Mouse (Mus musculus): ENCODE measurements at regions not wholly inside any gene's neighbourhood (a gene's known extent, or its start where the extent isn't known, plus 50 kb on each side); places are given as distances from the start of the nearest gene placed in this dataset.

DNA sequence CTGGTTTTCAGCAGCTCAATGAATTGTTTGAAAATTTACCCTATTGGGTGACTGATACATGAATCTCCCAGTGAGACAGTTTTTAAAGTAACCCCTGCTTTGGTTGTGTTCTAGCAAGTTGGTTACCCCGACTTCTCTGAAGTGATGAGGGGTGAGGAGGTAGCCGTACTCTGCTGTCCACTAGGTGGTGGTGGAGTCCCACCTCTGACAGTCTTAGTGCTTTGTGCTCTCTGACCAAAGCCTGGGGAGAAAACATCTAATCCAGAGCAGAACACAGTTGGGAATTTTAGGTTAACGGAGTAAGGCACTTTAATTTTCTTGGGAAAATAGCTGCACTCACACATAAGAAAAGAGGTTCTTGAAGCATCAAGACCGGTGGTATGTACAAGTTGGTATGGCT lies 624.1 kb downstream of the Ets1 start:
- H3K27ac ChIP-seq (ENCODE audit: low read depth), result no peak overlapping the region
- TF ChIP-seq EP300 (IDR thresholded peaks at IDR 0.05; ENCODE audit: low read depth), result no peak
- TF ChIP-seq CTCF (IDR thresholded peaks at IDR 0.05; ENCODE audit: low read depth), result peak; percentile 86
- H3K4me2 ChIP-seq (ENCODE audit: low read depth, low read length), result no peak overlapping the region
- no peaks in the 10 kb centered on the region for H3K36me3 ChIP-seq (replicated peaks; ENCODE audit: control insufficient read depth, insufficient read depth, low read length)
- no peak overlapping the region for H3K4me3 ChIP-seq (ENCODE audit: low read depth, low read length)
- H3K9me3 ChIP-seq (replicated peaks; ENCODE audit: control insufficient read depth, low read length), result no peaks in the 10 kb centered on the region
- DNase-seq (ENCODE audit: low spot score) (peak; percentile 19), ATAC-seq (ENCODE audit: insufficient read depth, low read depth) (no peak)
- H3K4me1 ChIP-seq (ENCODE audit: control insufficient read depth, insufficient read depth), result no peaks in the 10 kb centered on the region
- WGBS, result 30% methylated on average over 4 of the region's 4 CpGs
- no peaks in the 10 kb centered on the region for H3K27me3 ChIP-seq (ENCODE audit: control insufficient read depth, insufficient read depth, low read length)
- H3K9ac ChIP-seq (replicated peaks; ENCODE audit: low read depth, low read length), result no peak overlapping the region

DNA sequence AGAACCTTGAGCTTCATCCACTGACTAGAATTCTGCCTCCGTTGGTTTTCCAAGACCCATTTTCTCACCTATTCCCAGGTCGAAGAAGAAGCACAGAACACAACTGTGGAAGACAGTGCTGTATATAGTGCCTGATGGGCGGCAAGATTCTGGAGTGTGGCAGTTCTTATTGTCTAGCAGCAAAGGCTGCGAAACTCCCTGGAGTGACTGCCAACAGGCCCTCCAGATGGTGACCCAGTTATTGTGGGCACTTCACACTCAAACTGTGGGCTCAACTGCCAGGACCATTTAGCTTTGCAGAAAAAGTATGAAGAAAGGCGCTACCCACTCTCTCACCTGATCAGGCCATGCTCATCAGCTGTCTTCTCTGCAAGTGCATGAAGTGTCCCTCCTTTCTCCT lies 653.4 kb downstream of the Ets1 start:
- no peak for ATAC-seq (ENCODE audit: insufficient read depth, low read depth)
- DNase-seq (ENCODE audit: low spot score), result no peak
- no peak overlapping the region for H3K4me2 ChIP-seq (ENCODE audit: low read depth, low read length)
- H3K36me3 ChIP-seq (replicated peaks; ENCODE audit: control insufficient read depth, insufficient read depth, low read length), result no peaks in the 10 kb centered on the region
- no peak overlapping the region for H3K4me3 ChIP-seq (ENCODE audit: low read depth, low read length)
- H3K9ac ChIP-seq (replicated peaks; ENCODE audit: low read depth, low read length), result no peak overlapping the region
- no peak overlapping the region for H3K27ac ChIP-seq (ENCODE audit: low read depth)
- no peaks in the 10 kb centered on the region for H3K9me3 ChIP-seq (replicated peaks; ENCODE audit: control insufficient read depth, low read length)
- TF ChIP-seq EP300 (IDR thresholded peaks at IDR 0.05; ENCODE audit: low read depth), result no peak
- 74% methylated on average over 5 of the region's 5 CpGs for whole genome bisulfite sequencing
- H3K4me1 ChIP-seq (ENCODE audit: control insufficient read depth, insufficient read depth), result no peaks in the 10 kb centered on the region
- no peaks in the 10 kb centered on the region for H3K27me3 ChIP-seq (ENCODE audit: control insufficient read depth, insufficient read depth, low read length)

DNA sequence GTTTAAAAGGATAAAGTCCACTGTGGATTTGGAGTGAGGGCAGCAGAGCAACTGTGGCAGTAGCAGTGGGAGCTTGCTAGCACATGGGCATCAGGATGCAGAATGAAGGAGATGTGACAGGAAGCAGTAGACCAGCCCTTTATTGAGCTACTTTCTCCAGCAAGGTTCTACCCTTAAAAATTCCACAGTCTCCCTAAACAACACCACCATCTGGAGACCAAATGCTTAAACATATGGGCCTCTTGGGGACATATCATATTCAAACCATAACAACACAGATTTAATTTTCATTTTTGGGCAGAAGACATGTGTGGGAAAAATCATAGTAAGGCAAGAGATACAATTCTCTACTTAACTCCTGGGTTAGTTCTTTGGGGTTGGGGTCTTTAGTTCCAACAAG lies 656.1 kb downstream of the Ets1 start:
- DNase-seq (ENCODE audit: low spot score), result no peak
- ATAC-seq (ENCODE audit: insufficient read depth, low read depth), result no peak
- H3K4me1 ChIP-seq (ENCODE audit: control insufficient read depth, insufficient read depth), result no peaks in the 10 kb centered on the region
- no peak overlapping the region for H3K4me3 ChIP-seq (ENCODE audit: low read depth, low read length)
- H3K27me3 ChIP-seq (ENCODE audit: control insufficient read depth, insufficient read depth, low read length), result no peaks in the 10 kb centered on the region
- H3K9me3 ChIP-seq (replicated peaks; ENCODE audit: control insufficient read depth, low read length), result no peaks in the 10 kb centered on the region
- H3K9ac ChIP-seq (replicated peaks; ENCODE audit: low read depth, low read length), result no peak overlapping the region
- H3K27ac ChIP-seq (ENCODE audit: low read depth), result no peak overlapping the region
- no peaks in the 10 kb centered on the region for H3K36me3 ChIP-seq (replicated peaks; ENCODE audit: control insufficient read depth, insufficient read depth, low read length)
- no peak for TF ChIP-seq EP300 (IDR thresholded peaks at IDR 0.05; ENCODE audit: low read depth)
- H3K4me2 ChIP-seq (ENCODE audit: low read depth, low read length), result no peak overlapping the region

DNA sequence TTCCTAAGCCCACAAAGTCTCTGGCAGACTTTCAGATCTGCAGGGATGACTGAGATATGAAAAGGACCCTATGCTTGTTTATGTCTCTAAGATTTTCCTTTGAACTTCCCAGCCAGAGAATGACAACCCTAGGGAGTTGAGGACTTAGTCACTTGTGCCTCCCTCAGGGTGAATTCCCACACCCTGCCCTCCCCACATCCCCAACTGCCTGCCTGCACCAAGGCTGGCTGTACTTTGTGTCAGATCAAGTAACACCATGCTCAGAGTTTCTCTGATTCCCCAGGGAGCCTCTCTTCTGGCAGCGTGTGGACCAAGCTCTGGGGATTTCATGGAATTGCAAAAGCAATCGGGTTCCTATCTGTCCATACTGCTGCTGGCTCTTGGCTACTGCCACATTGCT lies 659.9 kb downstream of the Ets1 start:
- no peaks in the 10 kb centered on the region for H3K4me1 ChIP-seq (ENCODE audit: control insufficient read depth, insufficient read depth)
- no peak for ATAC-seq (ENCODE audit: insufficient read depth, low read depth)
- H3K36me3 ChIP-seq (replicated peaks; ENCODE audit: control insufficient read depth, insufficient read depth, low read length), result no peaks in the 10 kb centered on the region
- H3K4me3 ChIP-seq (ENCODE audit: low read depth, low read length), result no peak overlapping the region
- no peak for DNase-seq (ENCODE audit: low spot score)
- no peaks in the 10 kb centered on the region for H3K9me3 ChIP-seq (replicated peaks; ENCODE audit: control insufficient read depth, low read length)
- TF ChIP-seq EP300 (IDR thresholded peaks at IDR 0.05; ENCODE audit: low read depth), result no peak
- no peak for TF ChIP-seq CTCF (IDR thresholded peaks at IDR 0.05; ENCODE audit: low read depth)
- H3K27me3 ChIP-seq (ENCODE audit: control insufficient read depth, insufficient read depth, low read length), result no peaks in the 10 kb centered on the region
- no peak overlapping the region for H3K27ac ChIP-seq (ENCODE audit: low read depth)
- H3K4me2 ChIP-seq (ENCODE audit: low read depth, low read length), result no peak overlapping the region
- whole genome bisulfite sequencing, result 12% methylated on average over 2 of the region's 2 CpGs
- H3K9ac ChIP-seq (replicated peaks; ENCODE audit: low read depth, low read length), result no peak overlapping the region

DNA sequence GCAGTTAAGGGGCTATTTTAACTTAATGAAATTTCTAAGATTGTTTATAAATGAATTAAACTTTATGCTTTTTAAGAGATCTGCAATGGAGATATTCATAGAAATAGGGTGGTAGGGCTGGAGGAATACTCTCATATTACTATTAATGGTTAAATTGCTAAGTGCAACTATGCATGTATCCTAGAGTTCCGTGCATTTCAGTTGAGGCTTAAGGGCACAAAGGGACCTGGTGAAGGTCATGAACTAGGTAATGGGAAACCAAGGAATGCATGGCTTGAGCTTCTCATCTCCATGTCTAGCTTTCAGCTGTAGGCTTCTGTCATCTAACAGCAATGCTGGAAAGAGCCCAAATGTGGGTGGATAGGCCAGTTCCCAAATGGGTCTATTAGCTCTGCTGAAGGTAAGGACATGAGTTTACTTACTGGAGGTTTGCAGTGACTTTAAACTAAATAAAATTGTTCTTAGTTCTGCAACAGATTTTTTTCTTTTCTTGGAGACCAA lies 683.6 kb downstream of the Ets1 start:
- TF ChIP-seq CTCF (IDR thresholded peaks at IDR 0.05; ENCODE audit: low read depth), result no peak
- no peak for TF ChIP-seq EP300 (IDR thresholded peaks at IDR 0.05; ENCODE audit: low read depth)
- no peak overlapping the region for H3K27ac ChIP-seq (ENCODE audit: low read depth)
- DNase-seq (ENCODE audit: low spot score), result no peak
- WGBS, result 76% methylated on average over 1 of the region's 1 CpGs
- no peak overlapping the region for H3K4me3 ChIP-seq (ENCODE audit: low read depth, low read length)
- no peaks in the 10 kb centered on the region for H3K36me3 ChIP-seq (replicated peaks; ENCODE audit: control insufficient read depth, insufficient read depth, low read length)
- H3K9ac ChIP-seq (replicated peaks; ENCODE audit: low read depth, low read length), result no peak overlapping the region
- no peak for ATAC-seq (ENCODE audit: insufficient read depth, low read depth)
- no peaks in the 10 kb centered on the region for H3K27me3 ChIP-seq (ENCODE audit: control insufficient read depth, insufficient read depth, low read length)
- H3K9me3 ChIP-seq (replicated peaks; ENCODE audit: control insufficient read depth, low read length), result no peaks in the 10 kb centered on the region
- no peaks in the 10 kb centered on the region for H3K4me1 ChIP-seq (ENCODE audit: control insufficient read depth, insufficient read depth)
- no peak overlapping the region for H3K4me2 ChIP-seq (ENCODE audit: low read depth, low read length)

DNA sequence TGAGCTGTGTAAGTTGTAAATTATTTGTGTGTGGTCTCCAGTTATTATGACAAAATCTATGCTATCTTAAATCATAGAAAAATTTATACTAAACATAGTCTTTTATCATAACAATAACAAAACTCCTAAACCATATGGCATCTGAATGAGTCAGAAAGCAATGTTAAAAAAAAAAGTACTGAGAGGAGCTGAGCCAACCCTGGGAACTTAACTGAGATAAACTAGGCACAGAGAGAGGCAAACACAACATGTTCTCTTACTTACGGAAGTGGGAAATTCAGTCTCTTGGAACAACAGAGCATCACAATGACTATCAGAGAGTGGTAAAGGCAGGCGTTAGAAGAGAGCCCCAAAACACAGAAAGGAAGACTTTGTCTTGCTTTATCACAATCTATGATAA lies 691.7 kb downstream of the Ets1 start:
- 54% methylated on average over 2 of the region's 2 CpGs for WGBS
- Histone ChIP-seq H3K4me3 (ENCODE audit: low read depth, low read length) (no peak overlapping the region), H3K4me2 (ENCODE audit: low read depth, low read length) (no peak overlapping the region), H3K9ac (replicated peaks; ENCODE audit: low read depth, low read length) (no peak overlapping the region), H3K27me3 (ENCODE audit: control insufficient read depth, insufficient read depth, low read length) (no peaks in the 10 kb centered on the region), H3K9me3 (replicated peaks; ENCODE audit: control insufficient read depth, low read length) (no peaks in the 10 kb centered on the region), H3K36me3 (replicated peaks; ENCODE audit: control insufficient read depth, insufficient read depth, low read length) (no peaks in the 10 kb centered on the region), H3K27ac (ENCODE audit: low read depth) (no peak overlapping the region), H3K4me1 (ENCODE audit: control insufficient read depth, insufficient read depth) (no peaks in the 10 kb centered on the region)
- TF ChIP-seq CTCF (IDR thresholded peaks at IDR 0.05; ENCODE audit: low read depth), result no peak
- no peak for TF ChIP-seq EP300 (IDR thresholded peaks at IDR 0.05; ENCODE audit: low read depth)
- ATAC-seq (ENCODE audit: insufficient read depth, low read depth) (no peak), DNase-seq (ENCODE audit: low spot score) (no peak)
